Mouse (Mus musculus) embryonic facial prominence, embryonic 12.5 days (tissue): Measurements from ENCODE around the gene Dip2a. TPM values are rescaled to one million over a fixed set of nuclear protein-coding genes. Genes with fewer than 3 reads are reported as not detected.

Experiments used
- ATAC-seq: fragments of 200-750 bp; cut with Nextera tagmentation; 2 replicates; pipeline ENCODE4 v1.8.0; 2017; ENCODE audit not compliant: insufficient number of reproducible peaks, insufficient read depth, low FRiP score, low TSS enrichment
- H3K27ac ChIP-seq: fragments of 300-500 bp; sonication (generic); 2 replicates; pipeline ENCODE4 v1.5.1; 2016; ENCODE audit warnings: mild to moderate bottlenecking
- H3K27me3 ChIP-seq: fragments of 300-500 bp; sonication (generic); 2 replicates; pipeline ENCODE4 v1.6.1; 2016; ENCODE audit warnings: mild to moderate bottlenecking, moderate library complexity
- H3K36me3 ChIP-seq: fragments of 300-500 bp; sonication (generic); 2 replicates; pipeline ENCODE4 v1.6.1; 2016; ENCODE audit warnings: mild to moderate bottlenecking
- H3K4me1 ChIP-seq: fragments of 300-500 bp; sonication (generic); 2 replicates; pipeline ENCODE4 v1.6.1; 2016
- H3K4me2 ChIP-seq: fragments of 300-500 bp; sonication (generic); replicated peaks from 2 replicates; pipeline ENCODE4 v1.6.1; 2016; ENCODE audit warnings: mild to moderate bottlenecking, moderate library complexity
- H3K4me3 ChIP-seq: fragments of 300-500 bp; sonication (generic); 2 replicates; pipeline ENCODE4 v1.5.1; 2016; ENCODE audit warnings: mild to moderate bottlenecking
- H3K9ac ChIP-seq: fragments of 300-500 bp; sonication (generic); 2 replicates; pipeline ENCODE4 v1.6.1; 2016; ENCODE audit warnings: mild to moderate bottlenecking, moderate library complexity
- H3K9me3 ChIP-seq: fragments of 300-500 bp; sonication (generic); 2 replicates; pipeline ENCODE4 v1.6.1; 2016; ENCODE audit warnings: mild to moderate bottlenecking, moderate library complexity
- WGBS: fragments of 180-500 bp; shearing (Covaris S2); methylation state at CpG from one replicate; pipeline ENCODE4 v1.1.7; 2016; 5-methylcytosine and 5-hydroxymethylcytosine counted together
- polyA plus RNA-seq: library from polyadenylated mRNA; unstranded; fragments of >200 nt; fragmentation: Nextera tagmentation; extraction: Ambion mirVana; gene quantifications from 2 replicates; pipeline ENCODE4 v1.2.1, GENCODE M21; 2016

The Dip2a gene
- polyA plus RNA-seq, 1 experiment from 2014 or later: 14.9 TPM

GRCm38 (mm10) chr10:76239401-76239800 lies 105.7 kb downstream of the Dip2a start:
- no peak for ATAC-seq
- H3K27me3 ChIP-seq: no peaks in the 10 kb centered on the region
- WGBS: 73% methylated on average over 4 of the region's 4 CpGs

GRCm38 (mm10) chr10:76237341-76238225 lies 107.5 kb downstream of the Dip2a start, which contains the start of gene Prmt2:
Prmt2 (minus strand) TSS chr10:76237865.
- Histone ChIP-seq H3K9ac (peak within 1 kb of the TSS; percentile 69), H3K4me1 (peaks cover 12% of the 10 kb centered on the region), H3K4me3 (peak within 1 kb of the TSS; percentile 70), H3K27ac (peak within 1 kb of the TSS; percentile 93), H3K9me3 (no peaks in the 10 kb centered on the region), H3K4me2 (peak within 1 kb of the TSS; percentile 71), H3K27me3 (no peaks in the 10 kb centered on the region), H3K36me3 (peaks cover 6% of the 10 kb centered on the region; the same call in 1 of the 2 replicates)
- WGBS: under 1% methylated on average over 47 of the region's 47 CpGs
- ATAC-seq: peak; percentile 94

More at GRCm38 (mm10) chr10:76239401-76239800, 105.7 kb downstream of the Dip2a start:
- H3K27ac ChIP-seq: no peak overlapping the region
- no peak overlapping the region for H3K4me2 ChIP-seq
- H3K9ac ChIP-seq: no peak overlapping the region
- H3K9me3 ChIP-seq: no peaks in the 10 kb centered on the region
- H3K4me1 ChIP-seq: peaks cover 12% of the 10 kb centered on the region
- H3K36me3 ChIP-seq: peaks cover 6% of the 10 kb centered on the region; the same call in 1 of the 2 replicates
- no peak overlapping the region for H3K4me3 ChIP-seq

- no peak for ATAC-seq
- no peaks in the 10 kb centered on the region for H3K9me3 ChIP-seq
- peaks cover 6% of the 10 kb centered on the region for H3K36me3 ChIP-seq
- H3K27ac ChIP-seq: no peak overlapping the region
- H3K4me2 ChIP-seq: no peak overlapping the region
- H3K4me3 ChIP-seq: no peak overlapping the region
- no peaks in the 10 kb centered on the region for H3K4me1 ChIP-seq
- no peaks in the 10 kb centered on the region for H3K27me3 ChIP-seq
- WGBS: 84% methylated on average over 1 of the region's 1 CpGs
- no peak overlapping the region for H3K9ac ChIP-seq
Observed at GRCm38 (mm10) chr10:76229627-76230026, 115.5 kb downstream of the Dip2a start.

GRCm38 (mm10) chr10:76225944-76226343 lies 119.1 kb downstream of the Dip2a start:
- 87% methylated on average over 11 of the region's 11 CpGs for WGBS
- Histone ChIP-seq H3K27ac (no peak overlapping the region), H3K4me1 (no peaks in the 10 kb centered on the region), H3K9ac (no peak overlapping the region), H3K27me3 (no peaks in the 10 kb centered on the region), H3K36me3 (peaks cover 40% of the 10 kb centered on the region), H3K4me3 (no peak overlapping the region), H3K4me2 (no peak overlapping the region), H3K9me3 (no peaks in the 10 kb centered on the region)
- no peak for ATAC-seq

- Histone ChIP-seq H3K27ac (no peak overlapping the region), H3K36me3 (peaks cover 90% of the 10 kb centered on the region), H3K4me3 (no peak overlapping the region), H3K9ac (no peak overlapping the region), H3K27me3 (no peaks in the 10 kb centered on the region), H3K9me3 (peaks cover 15% of the 10 kb centered on the region), H3K4me2 (no peak overlapping the region), H3K4me1 (no peaks in the 10 kb centered on the region)
- ATAC-seq: no peak
- WGBS: 77% methylated on average over 9 of the region's 9 CpGs
Observed at GRCm38 (mm10) chr10:76218240-76218639, 126.9 kb downstream of the Dip2a start.

GRCm38 (mm10) chr10:76217056-76217455 lies 128.0 kb downstream of the Dip2a start:
- 92% methylated on average over 17 of the region's 17 CpGs for WGBS

GRCm38 (mm10) chr10:76214161-76214560 lies 130.9 kb downstream of the Dip2a start:
- Histone ChIP-seq H3K36me3 (peaks cover 75% of the 10 kb centered on the region), H3K4me3 (no peak overlapping the region), H3K9ac (no peak overlapping the region), H3K4me1 (no peaks in the 10 kb centered on the region), H3K9me3 (peaks cover 15% of the 10 kb centered on the region), H3K27me3 (no peaks in the 10 kb centered on the region), H3K27ac (no peak overlapping the region), H3K4me2 (no peak overlapping the region)
- no peak for ATAC-seq
- WGBS: 88% methylated on average over 4 of the region's 4 CpGs

More at GRCm38 (mm10) chr10:76217056-76217455, 128.0 kb downstream of the Dip2a start:
- no peaks in the 10 kb centered on the region for H3K4me1 ChIP-seq
- no peak overlapping the region for H3K9ac ChIP-seq
- H3K9me3 ChIP-seq: peaks cover 15% of the 10 kb centered on the region
- no peak overlapping the region for H3K4me2 ChIP-seq
- no peak overlapping the region for H3K4me3 ChIP-seq
- H3K27me3 ChIP-seq: no peaks in the 10 kb centered on the region
- H3K27ac ChIP-seq: no peak overlapping the region
- H3K36me3 ChIP-seq: peaks cover 85% of the 10 kb centered on the region
- no peak for ATAC-seq

GRCm38 (mm10) chr10:76212121-76212520 lies 133.0 kb downstream of the Dip2a start:
- Histone ChIP-seq H3K4me3 (no peak overlapping the region), H3K9me3 (peaks cover 15% of the 10 kb centered on the region), H3K27me3 (no peaks in the 10 kb centered on the region), H3K9ac (no peak overlapping the region), H3K27ac (no peak overlapping the region), H3K4me2 (no peak overlapping the region), H3K36me3 (peaks cover 74% of the 10 kb centered on the region), H3K4me1 (no peaks in the 10 kb centered on the region)
- 90% methylated on average over 6 of the region's 6 CpGs for WGBS
- ATAC-seq: no peak

GRCm38 (mm10) chr10:76210806-76211205 lies 134.3 kb downstream of the Dip2a start:
- Histone ChIP-seq H3K4me2 (no peak overlapping the region), H3K4me1 (no peaks in the 10 kb centered on the region), H3K36me3 (peaks cover 67% of the 10 kb centered on the region), H3K27me3 (no peaks in the 10 kb centered on the region), H3K27ac (no peak overlapping the region), H3K9ac (no peak overlapping the region), H3K4me3 (no peak overlapping the region), H3K9me3 (peaks cover 15% of the 10 kb centered on the region)
- no peak for ATAC-seq
- 95% methylated on average over 7 of the region's 7 CpGs for WGBS

Other genes with a start within 250 kb of the Dip2a start
- gene Slc5a4b, start 234.3 kb downstream of the Dip2a start, polyA plus RNA-seq: 0.05 TPM in 1 of 2 replicates, not detected in the other
- not detected in 2 replicates for gene Slc5a4a, start 197.8 kb downstream of the Dip2a start, polyA plus RNA-seq
- 69.4 and 75.0 TPM in 2 replicates for gene Prmt2, start 107.4 kb downstream of the Dip2a start, polyA plus RNA-seq
- 1.2 and 1.6 TPM in 2 replicates for gene S100b, start 91.4 kb downstream of the Dip2a start, polyA plus RNA-seq
- not detected in 2 replicates for gene AC141477.1, start 95.2 kb upstream of the Dip2a start, polyA plus RNA-seq
- 17.7 and 18.1 TPM in 2 replicates for gene Pcnt, start 97.5 kb upstream of the Dip2a start, polyA plus RNA-seq
- gene 2610028H24Rik, start 103.8 kb upstream of the Dip2a start, polyA plus RNA-seq: not detected in 2 replicates
- 80.0 and 81.8 TPM in 2 replicates for gene Mcm3ap, start 123.6 kb upstream of the Dip2a start, polyA plus RNA-seq
- 8.8 and 9.1 TPM in 2 replicates for gene Ybey, start 123.8 kb upstream of the Dip2a start, polyA plus RNA-seq
- 38.6 and 38.8 TPM in 2 replicates for gene Lss, start 186.3 kb upstream of the Dip2a start, polyA plus RNA-seq
- gene Spatc1l, start 217.0 kb upstream of the Dip2a start, polyA plus RNA-seq: not detected in 2 replicates
- 0.09 TPM in 1 of 2 replicates, not detected in the other for gene Ftcd, start 230.4 kb upstream of the Dip2a start, polyA plus RNA-seq